Mouse (Mus musculus) ovary, postnatal 14 days (tissue): ENCODE data around the gene Fat3.
A peak's percentile ranks its signal among the peaks of the same experiment; 100 is the strongest.

Experiments
- DNase-seq: peaks from one replicate; pipeline ENCODE4 v3.0.0; 2022; ENCODE audit warnings: low spot score

Gene Fat3

DNA sequence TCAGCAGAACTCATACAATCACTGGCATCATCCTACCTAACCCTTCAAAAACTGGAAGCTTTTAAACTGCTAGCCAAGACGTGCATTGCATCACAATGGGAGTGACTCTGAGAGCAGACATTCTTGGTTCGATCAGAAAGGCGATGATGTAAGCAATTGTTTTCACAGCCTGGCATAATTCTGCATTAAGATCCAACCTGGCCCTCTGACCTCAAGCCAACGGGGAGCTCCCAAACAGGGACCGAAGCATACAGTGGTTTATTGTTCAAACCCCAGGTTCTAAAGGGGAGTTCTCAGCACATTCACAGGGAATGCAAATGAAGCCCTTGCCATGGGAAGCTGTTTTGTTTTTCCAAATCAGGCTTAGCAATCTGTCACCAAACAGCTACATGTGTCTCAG, 63.3 kb downstream of the Fat3 start:
- no peak for DNase-seq

DNA sequence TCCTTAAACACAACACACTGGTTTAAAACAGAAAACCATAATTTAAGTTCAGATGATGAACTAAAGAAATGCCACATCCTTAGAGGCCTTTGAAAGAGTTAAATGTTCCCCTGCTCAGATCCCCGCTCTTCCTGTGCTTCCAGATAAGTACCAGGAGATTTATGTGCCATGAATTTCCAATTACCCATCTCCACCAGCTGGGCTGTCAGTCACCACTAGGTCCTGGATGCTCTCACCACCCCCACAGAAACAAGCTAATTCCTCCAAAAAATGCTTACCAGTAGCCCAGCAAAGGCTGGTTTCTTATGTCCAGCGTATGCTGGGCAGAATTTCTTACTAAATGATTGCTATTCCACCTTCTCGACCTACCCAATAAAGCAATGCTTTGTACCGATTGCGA, 72.5 kb downstream of the Fat3 start:
- DNase-seq = no peak

DNA sequence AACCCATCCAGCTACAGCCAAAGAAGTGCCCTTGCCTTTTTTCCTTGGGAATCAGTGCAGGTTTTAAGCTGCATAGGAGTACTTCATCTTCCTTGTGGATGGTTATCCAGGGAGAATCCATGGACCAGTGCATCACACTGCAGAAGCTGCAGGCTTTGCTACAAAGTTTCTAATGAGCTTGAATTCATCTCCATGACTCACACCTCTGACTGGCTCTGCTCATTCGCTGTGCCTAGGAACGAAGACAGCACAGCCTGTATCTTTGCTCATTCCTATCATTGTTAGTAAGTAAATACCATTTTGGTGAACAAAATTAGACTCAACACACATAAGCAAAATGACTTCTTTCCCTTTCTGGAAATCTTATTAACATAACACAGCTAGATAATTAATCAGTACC, 78.4 kb downstream of the Fat3 start:
- no peak for DNase-seq

DNA sequence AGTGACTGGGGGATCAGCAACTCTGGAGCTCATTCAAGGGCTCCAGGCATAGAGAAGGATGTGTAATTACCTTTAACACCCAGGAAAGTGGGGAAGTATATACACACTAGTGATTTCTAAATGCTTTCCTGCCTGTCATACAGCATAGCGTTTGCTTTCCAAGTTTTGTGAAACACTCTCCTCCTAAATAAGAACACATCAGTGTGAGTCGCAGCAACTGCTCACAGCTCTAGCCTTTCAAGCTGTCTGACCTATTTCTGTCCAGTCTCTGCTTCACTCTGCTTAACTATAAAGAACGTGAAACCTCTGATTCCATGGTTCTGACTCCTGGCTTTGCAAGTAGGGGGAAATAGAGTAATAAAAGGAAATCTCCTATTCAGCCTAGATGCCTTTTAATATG, 98.3 kb downstream of the Fat3 start:
- DNase-seq = no peak

DNA sequence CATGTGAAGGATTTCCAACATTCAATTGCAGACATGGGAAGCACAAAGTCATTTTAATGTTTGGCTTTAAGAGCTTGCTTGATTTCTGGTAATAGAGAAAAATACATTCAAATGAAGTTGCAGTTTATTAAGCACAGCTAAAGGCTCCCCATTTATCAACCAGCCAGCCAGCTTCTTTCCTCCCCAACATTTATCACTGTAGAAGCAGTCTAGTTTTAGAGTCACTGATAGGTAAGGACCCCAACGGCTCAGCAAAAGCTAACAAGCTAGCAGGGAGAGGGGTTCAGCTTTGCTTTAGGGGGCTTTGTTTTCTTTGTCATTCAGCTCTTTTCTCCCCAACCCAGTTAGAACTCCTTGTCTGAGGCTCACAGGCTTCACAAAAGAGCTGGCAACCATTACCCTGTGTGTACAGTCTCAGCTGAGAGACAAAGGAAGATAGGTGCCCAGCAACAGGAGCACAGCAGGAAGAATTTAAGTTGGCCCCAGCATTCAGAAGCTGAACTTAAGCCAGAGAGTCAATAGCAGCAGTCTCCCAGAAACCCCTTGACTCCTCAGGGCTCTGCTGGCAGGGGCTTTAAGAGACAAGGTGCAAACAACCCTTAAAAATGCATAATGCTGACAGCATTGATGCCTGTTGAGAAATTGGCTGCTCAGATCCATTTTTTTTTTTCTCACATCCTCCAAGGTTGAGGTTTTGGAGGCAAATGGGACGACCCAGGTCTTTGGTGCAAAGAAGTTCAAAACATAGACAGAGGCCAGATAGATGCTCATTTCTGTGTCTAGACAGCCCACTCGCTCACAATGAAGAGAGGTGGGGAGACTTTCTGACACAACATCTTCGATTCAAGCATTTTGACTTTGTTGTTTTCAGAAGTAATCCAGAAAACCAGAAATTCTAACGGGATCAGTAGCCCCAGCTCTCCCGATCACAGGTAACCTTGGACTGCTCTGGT, 102.1 kb downstream of the Fat3 start:
- DNase-seq = peak; percentile 2

DNA sequence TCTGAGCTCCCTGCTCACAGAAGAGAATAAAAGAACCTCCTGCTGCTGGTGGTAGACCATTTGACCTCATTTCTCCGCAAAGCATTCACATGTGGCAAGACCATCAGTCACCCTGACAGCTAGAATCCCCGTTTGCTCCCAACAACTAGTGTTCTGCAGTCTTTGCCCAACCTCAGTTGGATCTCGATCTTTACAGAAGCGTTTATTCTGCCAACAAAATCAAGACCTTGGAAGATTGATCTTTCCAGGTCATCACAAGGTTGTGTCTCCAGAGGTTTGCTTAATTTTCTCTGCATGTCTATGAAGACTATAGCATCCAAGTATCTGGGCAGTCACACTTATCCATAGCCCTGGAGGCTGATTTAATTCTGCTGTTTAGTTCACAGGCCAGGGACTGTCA, 111.9 kb downstream of the Fat3 start:
- DNase-seq = no peak

DNA sequence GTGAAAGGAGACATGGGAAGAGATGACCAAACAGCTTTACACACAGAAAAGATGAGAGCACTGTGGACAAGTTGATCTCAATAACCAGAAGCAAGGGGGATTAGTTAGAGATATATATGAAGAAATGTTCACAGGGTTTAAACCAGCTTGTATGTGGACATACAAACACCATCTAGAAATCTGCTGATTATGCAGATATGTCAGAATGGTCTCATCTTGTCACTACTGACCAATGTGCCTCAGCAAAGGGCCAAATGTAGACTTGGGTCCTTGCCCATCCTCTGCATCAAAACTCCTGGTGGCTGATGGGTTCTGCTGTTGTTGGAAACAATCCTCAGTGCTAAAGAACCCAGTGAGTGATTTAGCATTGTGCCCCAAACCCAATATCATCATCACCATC, 113.6 kb downstream of the Fat3 start:
- DNase-seq = no peak

DNA sequence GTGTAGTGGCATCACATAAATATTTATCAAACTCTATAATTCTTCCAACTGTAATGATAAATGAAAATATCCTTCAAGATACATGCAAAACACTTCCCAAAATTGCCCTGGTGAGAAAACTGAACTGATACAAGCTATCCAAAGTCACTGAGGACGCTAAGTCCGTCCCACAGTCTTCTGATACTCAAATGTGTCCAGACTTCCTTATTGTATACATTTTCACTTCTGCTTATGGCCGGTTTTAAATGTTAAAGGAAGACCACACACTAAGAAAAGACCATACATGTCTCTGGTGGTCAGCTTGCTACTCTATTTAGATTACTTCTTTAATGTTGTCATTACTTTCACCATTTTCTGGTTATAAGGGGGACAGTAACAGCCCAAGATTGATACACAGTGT, 137.4 kb downstream of the Fat3 start:
- no peak for DNase-seq

DNA sequence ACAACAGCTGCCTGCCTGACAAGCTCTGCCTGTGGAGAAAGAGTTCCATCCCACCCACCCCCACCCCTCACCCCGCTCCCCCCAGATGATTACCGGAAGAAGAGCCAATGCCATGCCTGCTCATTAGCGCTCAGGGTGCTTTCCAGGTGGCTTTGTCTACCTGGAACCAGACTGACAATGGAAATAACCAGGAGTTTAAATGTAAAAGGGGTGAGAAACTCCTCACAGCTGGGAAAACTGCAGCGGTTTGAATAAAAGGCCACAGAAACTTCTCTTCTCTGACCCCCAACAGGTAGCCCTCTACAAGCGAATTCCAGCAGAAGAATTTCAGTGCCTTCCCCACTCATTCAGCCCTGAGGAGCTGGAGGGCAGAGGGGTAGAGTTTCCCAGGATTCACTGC, 139.3 kb downstream of the Fat3 start:
- no peak for DNase-seq

DNA sequence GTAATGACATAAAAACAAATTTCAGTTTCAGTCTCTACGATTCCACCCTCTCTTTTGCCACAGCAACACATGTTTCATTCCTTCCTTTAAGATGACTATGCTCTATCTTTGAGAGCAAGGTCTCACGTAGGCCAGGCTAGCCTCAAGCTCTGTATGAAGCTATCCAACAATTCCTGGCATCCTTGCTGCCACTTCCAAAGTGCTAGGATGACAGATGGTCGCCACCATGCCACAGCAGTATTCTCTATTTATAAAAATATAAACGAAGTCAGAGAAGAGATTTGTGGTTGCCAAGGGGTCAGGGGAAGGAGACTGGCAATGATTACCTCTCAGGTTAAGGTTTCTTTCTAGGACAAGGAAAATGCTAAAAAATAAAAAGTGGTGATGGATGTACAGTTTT, 144.4 kb downstream of the Fat3 start:
- DNase-seq = no peak

DNA sequence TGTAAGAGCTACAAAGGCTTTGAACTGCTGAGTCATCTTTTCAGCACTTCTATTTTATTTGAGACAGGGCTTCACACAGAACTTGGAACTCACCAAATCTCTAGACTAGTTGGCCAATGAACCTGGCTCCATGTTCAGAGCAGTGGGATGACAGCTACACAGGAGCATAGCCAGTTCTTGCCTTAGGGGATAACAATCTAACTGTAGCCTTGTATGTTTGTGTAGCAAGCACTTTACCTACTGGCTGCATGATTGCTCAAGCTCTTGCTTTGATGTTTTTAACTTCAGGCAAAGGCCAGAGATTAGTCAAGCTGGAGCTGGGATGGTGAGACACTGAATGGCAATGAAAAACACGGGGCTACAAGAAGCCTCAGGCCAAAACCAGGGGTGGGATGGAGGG, 146.2 kb downstream of the Fat3 start:
- DNase-seq = no peak

DNA sequence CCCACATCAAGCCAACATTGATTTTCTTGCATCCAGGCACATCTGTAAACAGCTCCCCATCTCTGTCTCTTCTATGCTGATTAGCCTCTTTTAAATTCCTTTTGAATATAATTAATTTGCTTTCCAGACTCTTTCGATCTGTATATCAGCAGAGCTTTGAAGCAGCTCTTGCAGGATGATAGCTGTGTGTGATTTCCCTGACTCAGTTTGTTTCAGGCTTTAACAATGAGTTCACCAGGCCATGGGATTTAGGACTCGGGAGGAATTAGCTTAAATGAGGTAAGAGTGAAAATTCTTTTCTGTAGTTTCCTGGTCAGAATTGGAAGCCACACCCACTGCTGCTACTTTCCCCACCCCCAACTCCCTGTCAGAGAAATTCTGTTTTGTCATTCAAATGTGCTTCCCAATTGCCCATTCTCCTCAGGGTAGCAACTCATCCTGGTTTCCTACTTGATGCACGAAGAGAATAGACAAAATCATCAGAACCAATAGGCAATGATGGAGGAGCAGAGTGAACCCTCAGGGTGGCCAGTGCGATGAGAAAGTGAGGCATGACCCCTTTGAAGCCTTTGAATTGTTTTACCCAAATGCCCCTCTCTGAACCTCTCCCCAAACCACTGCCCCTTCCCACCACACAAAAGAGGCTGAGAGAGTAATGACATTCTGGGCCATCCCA, 147.9 kb downstream of the Fat3 start:
- no peak for DNase-seq

DNA sequence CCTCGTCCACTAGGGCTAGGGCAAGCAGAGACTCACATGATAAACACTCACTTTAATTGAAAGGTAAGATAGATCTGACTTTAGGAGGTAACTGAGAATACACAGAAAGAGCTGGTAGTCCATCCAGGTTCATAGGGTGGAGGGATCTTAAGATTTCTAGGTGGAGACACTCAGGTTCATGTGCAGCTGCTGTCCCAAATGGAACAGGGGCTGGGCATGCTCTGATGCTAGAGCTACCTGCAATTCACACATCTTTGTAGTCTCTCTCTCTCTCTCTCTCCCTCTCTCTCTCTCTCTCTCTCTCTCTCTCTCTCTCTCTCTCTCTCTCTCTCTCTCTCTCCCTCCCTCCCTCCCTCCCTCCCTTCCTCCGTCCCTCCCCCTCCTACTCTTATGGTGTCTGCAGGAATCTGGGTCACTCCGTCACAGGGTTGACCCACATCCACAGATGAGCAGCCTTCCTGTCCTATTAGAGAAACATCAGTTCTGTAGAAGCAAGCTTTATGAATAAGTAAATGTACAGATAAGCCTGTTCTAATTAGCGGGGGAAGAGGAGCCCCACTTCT, 148.5 kb downstream of the Fat3 start:
- DNase-seq = no peak

DNA sequence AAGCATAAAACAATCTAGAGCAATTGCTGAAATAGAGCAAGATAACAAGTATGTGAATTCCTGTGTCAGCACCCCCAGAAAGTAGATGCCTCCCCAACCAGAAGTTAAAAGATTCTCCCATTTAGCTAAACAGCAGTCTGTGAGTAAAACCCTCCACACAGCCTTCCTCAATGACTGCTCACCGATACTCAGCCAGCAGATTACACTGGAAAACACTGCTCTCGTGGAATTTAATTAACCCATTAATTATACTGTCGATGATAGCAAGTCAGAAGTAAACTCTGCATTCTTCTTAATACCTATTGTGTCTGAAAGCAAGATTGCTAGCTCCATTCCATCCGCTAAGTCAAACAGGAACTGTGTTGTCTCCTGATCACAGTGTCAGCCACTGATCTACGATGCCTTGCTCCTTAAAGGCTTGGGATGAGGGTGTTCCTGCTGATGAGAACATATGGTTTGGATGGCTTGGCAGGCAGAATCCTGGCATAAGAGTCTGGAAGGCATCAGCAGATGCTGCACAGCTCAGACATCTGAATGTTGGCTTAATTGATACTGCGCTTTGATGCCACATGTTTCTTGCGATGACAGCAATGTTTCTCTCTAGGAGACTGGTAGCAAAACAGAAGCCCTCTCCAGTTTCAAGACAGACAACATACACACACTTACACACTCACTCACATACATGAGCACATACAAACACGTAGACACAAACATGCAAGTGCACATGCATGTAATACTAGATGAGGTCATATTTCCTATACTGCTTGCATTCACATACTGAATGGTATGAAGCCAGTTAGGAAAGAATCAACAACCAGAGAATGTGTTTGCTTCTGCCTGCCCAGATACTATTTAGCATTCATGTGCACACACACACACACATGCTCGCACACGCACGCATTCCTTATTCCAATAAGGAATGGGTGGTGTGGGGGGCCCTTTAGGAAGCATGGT, 155.9 kb downstream of the Fat3 start:
- no peak for DNase-seq

DNA sequence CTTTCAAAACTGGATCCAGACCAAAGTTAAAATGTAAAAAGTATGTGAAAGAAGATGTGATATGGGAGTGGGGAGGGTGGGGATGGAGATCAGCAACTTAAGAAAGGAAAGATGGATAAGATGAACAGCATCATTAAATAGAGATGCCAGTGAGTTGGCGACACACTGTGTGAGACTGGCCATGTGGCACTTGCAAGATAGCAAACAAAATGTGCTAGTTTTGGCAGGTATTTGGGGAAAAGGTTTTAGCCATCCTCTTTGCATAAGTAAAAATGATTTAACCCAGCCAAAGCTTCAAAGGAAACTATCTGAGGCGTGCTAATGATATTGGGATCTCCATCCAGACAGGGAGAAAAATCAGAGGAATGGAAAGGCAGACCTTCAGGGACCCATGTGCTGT, 157.9 kb downstream of the Fat3 start:
- no peak for DNase-seq

DNA sequence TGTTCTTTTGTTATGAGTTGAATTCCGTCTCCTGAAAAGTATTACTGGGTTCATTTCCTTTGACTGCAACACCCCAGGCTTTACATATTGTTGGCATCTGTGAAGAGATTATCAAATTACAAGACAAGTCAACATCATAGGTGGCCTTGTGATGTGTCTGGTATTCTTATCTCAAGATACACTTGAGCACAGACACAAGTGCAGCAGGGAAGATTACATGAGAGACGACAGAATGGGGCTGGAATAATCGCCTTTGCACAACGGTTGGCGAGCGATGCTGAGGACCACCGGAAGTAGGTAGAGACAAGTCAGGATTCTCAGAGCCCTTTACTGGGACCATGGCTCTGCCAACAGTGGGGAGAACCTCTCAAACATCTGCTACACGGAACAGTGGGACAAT, 158.5 kb downstream of the Fat3 start:
- no peak for DNase-seq

DNA sequence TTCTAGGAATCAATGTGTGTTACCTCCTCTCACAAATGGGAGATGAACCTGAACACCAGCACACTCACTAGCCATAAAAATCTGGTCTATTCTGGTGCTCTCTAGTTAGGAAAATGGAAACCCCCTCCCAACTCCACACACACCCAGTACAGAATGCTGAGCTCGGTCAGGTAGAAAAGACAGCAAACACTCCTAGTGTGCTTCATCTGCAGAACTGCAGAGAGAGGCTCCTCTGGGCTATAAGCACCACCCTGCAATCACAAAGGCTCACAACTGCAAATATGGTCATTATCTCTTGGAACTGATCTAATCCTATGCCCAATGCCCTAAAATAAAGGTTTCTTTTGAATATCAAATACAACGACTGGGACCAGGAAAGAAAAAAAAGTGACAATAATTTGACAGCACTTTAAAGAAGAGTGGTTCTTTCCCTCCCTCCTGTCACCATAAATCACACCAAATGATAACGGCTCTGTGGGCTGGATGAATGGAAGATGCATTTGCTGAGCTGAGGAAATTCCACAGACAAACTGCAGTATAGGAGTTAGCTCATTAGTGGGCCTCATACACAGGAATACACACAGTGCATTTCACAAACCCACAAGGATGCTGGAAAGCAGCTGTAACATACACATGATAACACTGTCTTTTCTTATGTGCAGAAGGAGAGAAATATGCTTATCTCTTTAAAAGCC, 170.6 kb downstream of the Fat3 start:
- no peak for DNase-seq

DNA sequence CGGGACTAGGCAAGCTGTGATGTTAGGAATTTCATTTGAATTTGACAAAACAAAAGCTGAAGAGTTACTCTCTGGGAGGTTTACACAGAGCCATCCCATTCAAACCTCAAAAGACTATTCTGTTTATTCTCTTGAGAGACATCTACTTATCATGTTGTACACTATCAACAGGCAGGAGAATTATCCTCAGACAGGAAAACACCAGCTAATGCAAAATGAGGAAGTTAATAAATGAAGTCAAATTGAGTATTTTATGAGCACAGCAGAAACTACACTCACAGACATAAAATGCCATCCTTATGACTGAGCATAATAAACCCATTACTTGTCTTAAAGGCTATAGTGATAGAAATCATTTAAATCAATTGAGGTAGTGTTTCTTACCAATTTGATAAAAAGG, 182.1 kb downstream of the Fat3 start:
- DNase-seq = no peak

DNA sequence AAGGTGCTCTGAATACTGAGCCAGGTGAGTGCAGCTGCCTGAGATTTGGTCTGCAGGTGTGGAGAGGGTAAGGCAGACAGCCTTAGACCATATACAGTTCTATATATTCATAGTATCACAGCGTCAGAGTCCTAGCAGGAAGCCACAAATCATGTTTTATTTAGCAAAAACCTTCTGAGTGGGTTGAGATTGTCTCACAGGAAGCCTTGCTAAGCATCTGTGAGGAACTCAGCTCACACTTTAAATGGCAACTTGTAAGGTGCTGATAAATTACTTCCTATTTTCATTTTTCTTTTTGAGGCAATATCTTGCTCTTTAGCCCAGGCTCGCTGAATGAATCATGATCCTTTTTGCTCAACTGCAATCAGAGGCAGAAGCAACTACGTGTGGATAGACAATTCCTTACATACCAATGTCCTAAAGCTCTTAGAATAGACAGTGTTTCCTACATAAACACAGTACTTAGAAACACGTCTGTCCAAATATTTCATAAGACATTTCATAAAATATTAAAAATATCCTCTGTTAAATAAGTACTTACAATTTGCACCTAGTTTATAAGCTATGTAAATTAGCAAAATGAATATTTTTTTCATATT, 188.4 kb downstream of the Fat3 start:
- DNase-seq = no peak

DNA sequence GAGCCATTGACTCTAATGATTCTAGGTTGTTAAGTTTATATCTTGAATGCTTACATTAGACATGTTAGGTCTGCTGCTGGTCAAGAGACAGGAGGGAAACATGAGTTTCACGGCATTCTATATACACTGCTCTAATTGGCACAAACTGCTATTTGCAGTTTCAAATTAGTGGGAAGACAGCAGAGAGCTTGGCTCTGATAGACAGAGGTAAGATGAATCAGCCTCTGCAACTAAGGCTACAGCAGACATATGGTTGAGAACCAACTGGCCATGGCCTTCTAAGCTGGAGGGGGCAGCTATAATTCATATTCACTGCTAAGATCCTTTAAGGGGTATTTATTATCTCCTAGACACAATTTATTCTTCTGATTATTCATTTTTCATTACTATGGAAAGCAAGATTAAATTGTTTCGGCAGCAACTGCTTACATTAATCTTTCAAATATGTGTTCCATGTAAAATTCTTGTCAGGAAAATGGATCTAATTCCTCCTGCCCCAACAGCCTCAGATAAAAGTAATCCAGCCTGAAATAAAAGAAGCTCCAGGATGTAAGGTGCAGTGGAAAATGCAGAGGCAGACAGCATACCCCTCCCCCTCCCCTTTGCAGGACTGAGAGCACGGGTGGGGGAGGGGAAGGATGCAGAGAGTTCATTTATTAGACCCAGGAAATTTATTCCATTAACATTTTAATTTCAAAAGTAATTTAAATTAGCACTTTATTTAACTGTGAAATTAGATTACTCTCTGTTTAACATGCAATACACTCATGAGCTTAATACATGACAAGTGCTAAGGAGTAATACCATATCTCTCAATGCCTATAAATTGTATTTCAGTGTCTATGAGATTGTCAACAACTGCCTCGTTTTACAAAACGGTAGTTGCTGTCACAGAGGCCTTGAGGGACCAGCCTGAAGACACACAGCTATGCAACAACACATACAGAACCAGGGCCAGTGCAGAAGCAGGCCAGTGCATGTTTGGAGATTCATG, 189.9 kb downstream of the Fat3 start:
- DNase-seq = no peak
